Mouse (Mus musculus) bone marrow, adult 2 months (tissue): Measurements from ENCODE around the gene Gpr83.

ENCODE experiments used
- CTCF ChIP-seq: fragments of 200-500 bp; IDR thresholded peaks from 2 replicates; pipeline ENCODE4 v1.5.1; 2011; ENCODE audit warnings: low read length, control low read depth; ENCODE audit not compliant: control insufficient read depth, insufficient read depth
- POLR2A ChIP-seq: fragments of 200-500 bp; IDR thresholded peaks from 2 replicates; pipeline ENCODE4 v1.6.1; 2011; ENCODE audit warnings: low read depth, mild to moderate bottlenecking, control low read depth, low read length, borderline replicate concordance; ENCODE audit not compliant: control insufficient read depth

- TF ChIP-seq POLR2A: no peak
- no peak for TF ChIP-seq CTCF
Observed at GRCm38 (mm10) chr9:14858170-14858706, 1.8 kb upstream of the Gpr83 start.
